Mouse (Mus musculus) midbrain, embryonic 11.5 days (tissue): ENCODE data around the gene Trak1. TPM values are rescaled to one million over a fixed set of nuclear protein-coding genes. Genes with fewer than 3 reads are reported as not detected.

ENCODE experiments used
- ATAC-seq: fragments of 200-750 bp; cut with Nextera tagmentation; 2 replicates; pipeline ENCODE4 v1.8.0; 2017; ENCODE audit warnings: moderate TSS enrichment, moderate library complexity; ENCODE audit not compliant: low FRiP score
- DNase-seq: peaks from one replicate; pipeline ENCODE4 v3.0.0; 2015; ENCODE audit warnings: low spot score; ENCODE audit errors: missing footprints
- H3K27ac ChIP-seq: fragments of 300-500 bp; sonication (generic); 2 replicates; pipeline ENCODE4 v1.5.1; 2014; ENCODE audit warnings: low read depth, low read length
- H3K27me3 ChIP-seq: fragments of 300-500 bp; sonication (generic); 2 replicates; pipeline ENCODE4 v1.6.1; 2014; ENCODE audit warnings: mild to moderate bottlenecking, low read length, moderate library complexity, mixed read lengths; ENCODE audit not compliant: control insufficient read depth, insufficient read depth
- H3K36me3 ChIP-seq: fragments of 300-500 bp; sonication (generic); 2 replicates; pipeline ENCODE4 v1.6.1; 2014; ENCODE audit warnings: mild to moderate bottlenecking, low read length, moderate library complexity, mixed read lengths; ENCODE audit not compliant: control insufficient read depth, insufficient read depth
- H3K4me1 ChIP-seq: fragments of 300-500 bp; sonication (generic); 2 replicates; pipeline ENCODE4 v1.6.1; 2014; ENCODE audit warnings: low read length; ENCODE audit not compliant: control insufficient read depth, insufficient read depth
- H3K4me2 ChIP-seq: fragments of 300-500 bp; sonication (generic); 2 replicates; pipeline ENCODE4 v1.6.1; 2014; ENCODE audit warnings: mild to moderate bottlenecking, moderate library complexity
- H3K4me3 ChIP-seq: fragments of 300-500 bp; sonication (generic); 2 replicates; pipeline ENCODE4 v1.5.1; 2014; ENCODE audit warnings: low read depth, low read length
- H3K9ac ChIP-seq: fragments of 300-500 bp; sonication (generic); 2 replicates; pipeline ENCODE4 v1.6.1; 2014; ENCODE audit warnings: low read length
- H3K9me3 ChIP-seq: fragments of 300-500 bp; sonication (generic); 2 replicates; pipeline ENCODE4 v1.6.1; 2016; ENCODE audit warnings: low read length; ENCODE audit not compliant: control insufficient read depth
- WGBS: fragments of 180-500 bp; shearing (Covaris S2); extraction: QIAGEN DNeasy Blood & Tissue Kit; methylation state at CpG from one replicate; pipeline ENCODE4 v1.1.7; 2014; 5-methylcytosine and 5-hydroxymethylcytosine counted together
- polyA plus RNA-seq: library from polyadenylated mRNA; unstranded; fragments of >200 nt; fragmentation: Nextera tagmentation; extraction: Ambion mirVana; gene quantifications from 2 replicates; pipeline ENCODE4 v1.2.1, GENCODE M21; 2014

The Trak1 gene
- polyA plus RNA-seq, 1 experiment from 2014 or later = 20.5 TPM

DNA sequence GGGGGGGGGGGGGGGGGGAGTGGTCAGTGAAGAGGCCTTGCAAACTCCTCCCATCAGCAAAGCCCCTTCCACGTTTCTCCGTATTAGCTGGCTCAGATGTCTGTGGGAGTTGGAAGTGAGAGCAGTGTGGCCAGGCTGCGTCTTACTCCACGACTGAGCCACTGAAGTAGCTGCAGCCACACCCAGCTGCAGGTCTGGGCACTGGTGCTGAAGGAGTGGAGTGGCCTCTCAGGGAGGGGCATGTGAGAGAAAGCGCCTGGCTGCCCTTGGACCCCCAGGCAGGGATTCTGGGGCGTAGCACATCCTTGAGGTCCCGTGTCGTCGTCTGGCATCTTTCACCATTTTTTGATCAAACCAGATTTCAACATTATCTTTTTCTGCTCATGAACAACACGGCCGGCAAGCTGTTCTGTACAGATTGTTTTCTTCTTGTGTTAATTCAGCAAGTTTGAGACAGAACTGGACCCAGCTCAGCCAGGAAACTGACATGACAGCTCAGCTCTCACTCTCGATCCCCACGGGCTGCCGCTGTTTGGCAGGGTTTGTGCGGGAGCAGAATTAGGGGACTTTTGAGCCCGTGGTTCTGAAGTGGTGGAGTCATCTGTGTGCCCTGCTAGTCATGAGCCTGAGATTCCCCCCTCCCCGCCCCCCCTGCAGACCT lies 100.9 kb downstream of the Trak1 start:
- no peak overlapping the region for H3K9ac ChIP-seq
- DNase-seq = no peak
- H3K4me2 ChIP-seq = no peak overlapping the region
- no peak for ATAC-seq
- no peak overlapping the region for H3K27ac ChIP-seq
- no peaks in the 10 kb centered on the region for H3K27me3 ChIP-seq
- no peaks in the 10 kb centered on the region for H3K9me3 ChIP-seq
- no peaks in the 10 kb centered on the region for H3K36me3 ChIP-seq
- 79% methylated on average over 17 of the region's 17 CpGs for WGBS
- H3K4me1 ChIP-seq = 0 out of 2 replicates have a peak, but pooled peaks cover 8% of the 10 kb centered on the region
- H3K4me3 ChIP-seq = no peak overlapping the region

DNA sequence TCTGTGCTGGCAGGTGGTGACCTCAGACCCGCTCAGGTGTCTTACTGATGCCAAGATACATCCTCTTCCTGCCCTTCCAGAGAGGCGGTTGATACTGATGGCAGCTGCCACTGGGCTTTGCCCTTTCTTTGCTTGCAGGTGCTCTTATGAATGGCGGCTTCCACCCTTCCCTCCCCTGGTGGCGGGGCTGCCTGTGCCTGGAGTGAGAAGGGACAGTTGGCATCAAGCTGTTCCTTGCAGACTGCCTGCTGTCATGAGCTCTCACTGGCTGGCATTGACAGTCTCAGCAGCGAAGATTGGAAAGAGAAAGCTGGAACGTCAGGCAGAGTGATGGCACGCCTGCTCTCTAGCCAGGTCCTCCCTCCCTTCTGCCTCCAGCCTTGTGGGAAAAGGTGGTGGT lies 101.5 kb downstream of the Trak1 start:
- no peak overlapping the region for H3K9ac ChIP-seq
- 62% methylated on average over 7 of the region's 7 CpGs for WGBS
- H3K9me3 ChIP-seq = no peaks in the 10 kb centered on the region
- DNase-seq = no peak
- H3K27ac ChIP-seq = no peak overlapping the region
- H3K36me3 ChIP-seq = no peaks in the 10 kb centered on the region
- no peak for ATAC-seq
- no peak overlapping the region for H3K4me2 ChIP-seq
- H3K27me3 ChIP-seq = no peaks in the 10 kb centered on the region
- no peak overlapping the region for H3K4me3 ChIP-seq
- peaks cover 10% of the 10 kb centered on the region; the same call in 1 of the 2 replicates for H3K4me1 ChIP-seq

DNA sequence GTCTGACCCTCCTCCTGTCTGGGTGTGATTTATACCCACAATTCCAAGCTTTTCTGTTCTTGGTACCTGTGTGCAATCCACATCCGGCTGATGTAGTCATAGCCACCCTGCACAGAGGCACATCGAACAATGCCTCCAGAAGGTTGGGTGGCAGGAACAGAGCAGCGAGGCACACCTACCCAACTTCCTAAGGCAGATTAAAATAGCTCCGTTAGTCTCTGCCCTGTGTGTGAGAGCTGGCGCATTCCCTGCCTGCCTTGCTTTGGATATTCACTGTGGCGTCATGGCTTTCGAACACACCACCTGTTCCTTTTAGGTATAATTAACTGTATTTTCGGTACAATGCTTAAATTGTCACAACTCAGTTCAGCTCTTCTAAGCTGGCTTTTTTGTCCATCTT lies 103.3 kb downstream of the Trak1 start:
- Histone ChIP-seq H3K4me2 (no peak overlapping the region), H3K4me3 (no peak overlapping the region), H3K4me1 (peaks cover 10% of the 10 kb centered on the region; the same call in 1 of the 2 replicates), H3K27me3 (no peaks in the 10 kb centered on the region), H3K9me3 (no peaks in the 10 kb centered on the region), H3K9ac (no peak overlapping the region), H3K36me3 (no peaks in the 10 kb centered on the region), H3K27ac (no peak overlapping the region)
- DNase-seq = no peak
- no peak for ATAC-seq
- WGBS = 92% methylated on average over 8 of the region's 8 CpGs

DNA sequence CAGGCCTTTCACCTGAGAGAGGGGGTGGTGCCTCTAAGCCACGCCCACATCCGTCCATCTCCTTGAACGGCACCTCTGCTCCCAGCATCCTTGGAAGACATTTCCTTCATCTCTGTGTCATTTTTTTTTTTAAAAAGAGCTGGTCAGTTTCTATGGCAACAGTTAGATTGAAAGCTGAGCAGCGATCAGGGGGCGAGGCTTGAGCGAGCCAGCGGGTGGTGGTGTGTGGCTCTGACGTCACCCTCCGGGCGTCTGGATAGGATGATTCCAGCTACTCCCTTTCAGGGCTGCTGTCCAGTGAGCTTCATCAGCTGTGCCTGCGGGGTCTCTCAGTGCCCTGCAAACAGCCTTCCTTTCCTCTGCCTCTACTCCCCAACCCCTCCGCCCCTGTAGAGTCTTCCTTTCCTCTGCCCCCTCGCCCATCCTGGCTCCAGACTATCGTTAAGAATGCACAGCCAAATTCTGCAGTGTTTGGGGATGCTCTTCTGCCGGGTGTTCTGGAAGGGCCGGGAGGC lies 105.9 kb downstream of the Trak1 start:
- 30% methylated on average over 16 of the region's 16 CpGs for WGBS
- ATAC-seq (peak; percentile 97), DNase-seq (peak; percentile 93)
- H3K9me3 ChIP-seq = no peaks in the 10 kb centered on the region
- peaks cover 10% of the 10 kb centered on the region; the same call in 1 of the 2 replicates for H3K4me1 ChIP-seq
- peak overlapping the region; percentile 20; the same call in 1 of the 2 replicates for H3K4me3 ChIP-seq
- peak overlapping the region; percentile 16; the same call in 1 of the 2 replicates for H3K4me2 ChIP-seq
- H3K9ac ChIP-seq = peak overlapping the region; percentile 33; the same call in 1 of the 2 replicates
- no peaks in the 10 kb centered on the region for H3K36me3 ChIP-seq
- no peaks in the 10 kb centered on the region for H3K27me3 ChIP-seq
- peak overlapping the region; percentile 57; the same call in 1 of the 2 replicates for H3K27ac ChIP-seq

DNA sequence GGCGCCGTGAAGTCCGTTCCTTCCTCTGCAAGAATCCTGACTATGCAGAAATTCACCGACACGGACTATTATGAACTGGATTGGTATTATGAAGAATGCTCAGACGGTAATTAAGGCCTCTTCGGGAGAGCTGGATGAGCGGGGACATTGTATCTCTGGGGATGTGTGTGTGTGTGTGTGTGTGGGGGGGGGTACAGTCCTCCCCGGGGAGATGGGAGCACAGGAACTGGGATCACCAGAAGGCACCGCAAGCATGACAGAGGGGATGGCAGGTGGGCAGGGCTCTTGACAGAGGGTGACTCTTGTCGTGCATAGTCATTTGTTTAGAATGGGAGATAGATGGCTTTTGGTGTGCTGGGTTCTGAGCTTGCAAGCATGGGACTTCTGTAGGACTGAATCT lies 106.4 kb downstream of the Trak1 start:
- Histone ChIP-seq H3K27ac (peak overlapping the region; percentile 57; the same call in 1 of the 2 replicates), H3K4me1 (peaks cover 10% of the 10 kb centered on the region; the same call in 1 of the 2 replicates), H3K27me3 (no peaks in the 10 kb centered on the region), H3K9ac (peak overlapping the region; percentile 33; the same call in 1 of the 2 replicates), H3K9me3 (no peaks in the 10 kb centered on the region), H3K4me2 (peak overlapping the region; percentile 16), H3K4me3 (peak overlapping the region; percentile 20; the same call in 1 of the 2 replicates), H3K36me3 (no peaks in the 10 kb centered on the region)
- 80% methylated on average over 11 of the region's 11 CpGs for WGBS
- DNase-seq = no peak
- peak; percentile 31; the same call in 1 of the 2 replicates for ATAC-seq

DNA sequence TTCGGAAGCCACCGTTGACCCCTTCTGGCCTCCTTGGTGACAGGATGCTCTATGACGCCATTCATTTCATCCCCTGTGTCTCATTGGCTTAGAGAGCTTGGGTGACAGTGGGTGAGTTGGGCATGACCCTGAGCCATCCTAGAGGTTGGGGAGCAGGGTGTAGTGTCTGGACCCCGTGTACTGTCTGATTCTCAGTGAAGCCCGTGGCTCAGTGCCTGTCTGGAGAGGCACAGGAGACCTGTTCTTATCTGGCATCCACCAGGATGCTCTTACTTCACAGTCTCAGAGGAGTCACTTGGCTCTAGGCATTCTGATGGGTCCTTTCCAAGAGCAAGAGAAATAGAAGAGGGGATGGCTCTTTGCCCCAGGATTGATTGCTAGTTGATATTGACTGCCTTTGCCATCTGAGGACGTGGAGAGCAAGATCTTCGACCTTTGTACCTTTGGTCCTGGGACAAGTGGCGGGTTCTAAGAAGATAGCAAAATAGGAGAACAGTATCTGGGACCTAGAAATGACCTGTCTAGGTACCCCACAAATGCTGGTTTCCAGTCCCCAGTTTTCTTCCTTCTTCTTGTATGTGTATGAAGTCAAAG lies 107.9 kb downstream of the Trak1 start:
- Histone ChIP-seq H3K27me3 (no peaks in the 10 kb centered on the region), H3K9ac (no peak overlapping the region), H3K27ac (no peak overlapping the region), H3K4me1 (peaks cover 10% of the 10 kb centered on the region; the same call in 1 of the 2 replicates), H3K4me2 (no peak overlapping the region), H3K9me3 (no peaks in the 10 kb centered on the region), H3K4me3 (no peak overlapping the region), H3K36me3 (no peaks in the 10 kb centered on the region)
- ATAC-seq = no peak
- no peak for DNase-seq
- 96% methylated on average over 8 of the region's 8 CpGs for WGBS

DNA sequence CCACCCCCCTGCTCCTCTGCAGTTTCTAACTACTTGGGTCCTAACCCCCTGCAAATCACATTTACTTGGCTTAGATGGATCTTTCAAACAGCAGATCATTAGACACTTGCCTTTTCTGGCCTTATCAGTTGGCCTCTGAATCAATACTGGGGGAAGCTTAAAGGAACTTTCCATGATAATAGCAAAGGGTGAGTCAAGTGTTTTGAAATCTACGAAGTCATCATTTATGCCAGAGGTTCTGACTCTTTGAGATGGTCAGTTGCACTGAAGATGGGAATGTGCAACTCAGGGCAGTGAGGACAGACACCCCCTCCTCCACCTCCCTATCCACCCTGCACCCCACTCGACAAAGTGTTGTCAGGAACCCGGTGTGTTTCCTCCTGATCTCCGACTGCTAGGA lies 108.5 kb downstream of the Trak1 start:
- 91% methylated on average over 4 of the region's 4 CpGs for WGBS
- DNase-seq = no peak
- H3K36me3 ChIP-seq = no peaks in the 10 kb centered on the region

DNA sequence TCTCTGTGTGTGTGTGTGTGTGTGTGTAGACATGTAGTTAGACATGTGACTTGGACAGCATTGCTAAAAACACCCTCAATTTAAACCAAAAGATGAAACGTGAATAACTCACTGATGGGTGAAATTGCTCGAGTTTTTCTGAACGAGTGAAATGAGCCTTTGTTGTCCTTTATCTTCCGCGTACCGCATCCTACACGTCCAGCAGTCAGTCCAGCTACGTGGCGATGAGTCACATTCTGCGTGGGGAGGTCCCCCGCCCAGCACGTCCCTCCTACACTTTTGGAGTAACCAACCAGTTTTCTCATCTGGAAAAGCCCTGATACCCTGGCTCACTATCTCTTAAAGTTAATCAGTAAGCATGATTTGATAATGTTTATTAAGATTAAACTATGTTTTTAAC lies 116.9 kb downstream of the Trak1 start:
- Histone ChIP-seq H3K27ac (no peak overlapping the region), H3K4me1 (no peaks in the 10 kb centered on the region), H3K27me3 (no peaks in the 10 kb centered on the region), H3K4me3 (no peak overlapping the region), H3K9me3 (no peaks in the 10 kb centered on the region), H3K36me3 (no peaks in the 10 kb centered on the region), H3K9ac (no peak overlapping the region), H3K4me2 (no peak overlapping the region)
- 90% methylated on average over 12 of the region's 12 CpGs for WGBS
- no peak for ATAC-seq
- DNase-seq = peak; percentile 54

More for the DNA sequence above, 108.5 kb downstream of the Trak1 start:
- peaks cover 10% of the 10 kb centered on the region; the same call in 1 of the 2 replicates for H3K4me1 ChIP-seq
- H3K4me2 ChIP-seq = no peak overlapping the region
- no peak overlapping the region for H3K9ac ChIP-seq
- H3K27ac ChIP-seq = no peak overlapping the region
- H3K4me3 ChIP-seq = no peak overlapping the region
- no peaks in the 10 kb centered on the region for H3K27me3 ChIP-seq
- no peaks in the 10 kb centered on the region for H3K9me3 ChIP-seq
- ATAC-seq = no peak

DNA sequence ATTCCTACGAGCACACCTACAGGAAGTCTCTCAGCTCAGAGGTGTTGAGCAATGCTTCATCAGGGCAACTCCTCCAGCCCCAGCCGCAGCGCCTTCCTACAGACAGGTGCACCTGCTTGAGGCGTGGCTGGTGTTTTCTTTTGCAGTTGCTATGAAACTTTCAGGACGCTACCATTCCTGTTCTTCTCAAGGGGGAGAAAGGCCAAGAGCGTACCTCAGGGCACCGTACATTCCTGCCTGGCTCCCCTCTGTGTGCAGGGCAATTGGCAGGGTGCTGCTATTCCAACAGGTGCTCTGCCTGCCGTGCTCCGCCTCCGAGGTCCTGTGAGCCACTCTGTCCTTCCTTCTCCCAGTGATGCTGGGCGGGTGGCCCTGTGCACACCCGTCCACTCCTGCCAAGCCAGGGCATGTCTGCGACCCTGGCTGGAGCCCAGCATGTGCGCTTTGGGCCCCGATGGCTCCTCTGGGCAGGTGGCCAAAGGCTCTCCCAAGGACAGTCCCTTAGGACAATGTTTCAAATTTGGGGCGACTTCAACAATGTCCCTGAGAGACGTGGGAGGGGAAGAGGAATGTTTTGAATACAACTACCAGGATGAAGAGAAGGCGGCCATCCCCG lies 118.4 kb downstream of the Trak1 start:
- H3K36me3 ChIP-seq = no peaks in the 10 kb centered on the region
- WGBS = 83% methylated on average over 19 of the region's 19 CpGs
- no peak overlapping the region for H3K9ac ChIP-seq
- ATAC-seq = no peak
- no peak overlapping the region for H3K4me3 ChIP-seq
- no peaks in the 10 kb centered on the region for H3K27me3 ChIP-seq
- peak; percentile 62 for DNase-seq
- H3K9me3 ChIP-seq = no peaks in the 10 kb centered on the region
- no peak overlapping the region for H3K27ac ChIP-seq
- H3K4me2 ChIP-seq = no peak overlapping the region
- no peaks in the 10 kb centered on the region for H3K4me1 ChIP-seq
